Mouse (Mus musculus): ENCODE measurements around the gene Lypd6. TPM values are rescaled to one million over a fixed set of nuclear protein-coding genes. Genes with fewer than 3 reads are reported as not detected.

The Lypd6 gene
- total RNA-seq, 2 experiments from 2014 or later: 0.19 to 0.39 TPM

DNA sequence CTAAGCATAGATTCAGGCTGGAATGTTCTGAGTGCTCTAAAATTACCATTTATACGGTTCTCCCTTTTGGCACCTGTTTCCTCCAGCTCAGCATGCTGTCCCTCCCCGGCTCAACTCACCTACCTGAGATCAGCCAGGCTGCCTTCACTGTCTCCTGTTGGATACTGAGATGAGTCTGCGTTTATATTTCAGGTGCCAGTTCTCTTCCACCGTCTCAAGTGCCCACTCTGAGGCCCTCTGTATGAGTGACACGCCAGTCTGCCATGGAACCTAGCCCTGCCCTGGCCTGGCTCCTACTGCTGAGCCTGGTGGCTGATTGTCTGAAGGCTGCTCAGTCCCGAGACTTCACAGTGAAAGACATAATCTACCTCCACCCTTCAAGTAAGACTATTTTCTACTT is 99.0 kb downstream of the Lypd6 start:
- intact Hi-C loops (cut with DNase I): no loop called here
- no peak for DNase-seq

DNA sequence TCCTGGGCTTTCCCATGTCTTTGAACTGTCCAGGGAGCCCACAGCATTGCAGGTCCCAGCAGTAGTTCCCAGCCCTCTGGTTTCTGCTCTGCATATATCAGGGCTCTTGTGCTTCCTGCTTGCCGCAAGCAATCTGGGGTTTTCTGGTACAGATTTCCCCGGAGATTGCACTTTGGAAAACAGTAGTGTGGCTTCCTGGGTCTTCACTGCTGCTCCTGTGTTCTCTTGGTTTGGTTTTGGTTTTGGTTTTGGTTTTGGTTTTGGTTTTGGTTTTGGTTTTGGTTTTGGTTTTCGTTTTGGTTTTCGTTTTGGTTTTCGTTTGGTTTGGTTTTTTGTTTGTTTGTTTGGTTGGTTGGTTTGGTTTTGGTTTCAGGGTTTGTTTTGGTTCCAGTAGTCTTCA is 99.9 kb downstream of the Lypd6 start:
- no peak for DNase-seq
- intact Hi-C loops (cut with DNase I): no loop called here

DNA sequence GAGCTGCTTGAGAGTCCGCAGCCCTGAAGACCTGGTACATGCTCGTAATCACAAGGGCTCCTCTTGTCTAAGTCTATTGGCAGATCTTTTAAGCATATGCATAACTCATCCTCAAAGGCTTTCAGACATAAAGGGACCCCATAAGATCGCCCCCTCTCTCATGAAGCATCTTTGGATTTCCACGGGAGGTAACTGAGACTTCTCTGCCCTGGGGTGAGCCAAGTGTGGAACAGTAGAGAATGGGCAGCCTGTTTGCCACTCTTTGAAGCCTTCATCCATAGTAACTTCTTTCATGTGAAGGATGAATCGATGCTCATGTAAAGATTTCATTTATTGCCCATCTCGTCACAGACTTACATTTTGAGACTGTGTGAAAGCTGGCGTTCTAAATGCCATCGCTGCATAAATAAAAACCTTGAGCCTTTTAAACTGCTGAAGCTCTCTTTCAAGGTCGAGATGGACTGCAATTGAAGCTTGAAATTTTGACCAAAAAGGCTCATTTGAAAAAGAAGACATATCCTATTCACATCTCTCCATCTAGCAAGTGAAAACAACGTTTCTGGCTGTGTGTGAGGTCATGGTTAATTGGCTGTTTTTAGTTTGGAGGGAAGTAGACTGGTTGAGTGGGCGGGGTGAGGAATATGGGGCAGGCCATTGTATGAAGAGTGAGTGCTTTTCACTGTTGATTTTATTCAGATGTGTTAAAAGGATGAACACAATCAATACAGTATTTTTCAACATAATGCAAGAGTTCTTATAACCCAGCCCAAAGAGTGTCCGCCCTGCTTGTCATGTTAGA is 107.7 kb downstream of the Lypd6 start:
- no peak for DNase-seq
- intact Hi-C loops (cut with DNase I): no loop called here

DNA sequence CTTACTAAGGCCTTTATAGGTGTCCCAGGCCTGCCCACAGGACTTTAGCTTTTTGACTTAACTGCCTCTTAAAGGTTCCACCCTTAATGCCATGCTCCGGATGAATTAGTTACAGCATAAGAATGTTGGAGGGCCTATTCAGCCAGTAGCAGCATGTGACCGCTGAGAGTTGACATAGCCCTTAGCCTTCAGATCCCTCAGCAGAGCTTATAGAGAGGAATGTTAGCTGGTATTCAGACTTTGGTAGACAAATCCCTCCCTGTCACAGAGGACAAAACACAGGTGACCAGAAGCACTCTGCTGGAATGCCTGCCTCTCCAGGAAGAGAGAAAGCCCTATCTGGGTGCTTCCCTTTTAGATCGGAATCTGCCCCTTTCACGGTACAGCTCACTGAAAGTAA is 109.5 kb downstream of the Lypd6 start:
- no peak for DNase-seq
- intact Hi-C loops (cut with DNase I): no loop called here

DNA sequence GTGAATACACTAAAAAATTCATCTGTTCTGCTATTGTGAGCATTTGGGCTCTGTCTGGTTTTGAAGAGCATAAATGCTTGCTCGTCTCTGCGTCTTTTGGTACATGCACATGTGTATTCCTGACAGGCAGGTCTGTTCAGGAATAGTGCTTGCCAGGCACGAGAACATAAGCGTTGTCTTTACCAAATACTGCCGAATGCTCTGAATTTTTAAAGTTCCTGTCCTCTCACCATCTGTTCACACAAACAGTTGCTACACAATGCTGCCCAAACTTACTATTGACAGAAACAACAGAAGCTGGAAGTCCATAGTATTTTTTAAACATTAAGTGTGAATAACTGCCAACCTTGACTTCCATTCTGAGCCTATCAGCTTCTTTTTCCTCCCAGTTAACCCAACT is 112.9 kb downstream of the Lypd6 start:
- no peak for DNase-seq
- intact Hi-C loops (cut with DNase I): no loop called here

DNA sequence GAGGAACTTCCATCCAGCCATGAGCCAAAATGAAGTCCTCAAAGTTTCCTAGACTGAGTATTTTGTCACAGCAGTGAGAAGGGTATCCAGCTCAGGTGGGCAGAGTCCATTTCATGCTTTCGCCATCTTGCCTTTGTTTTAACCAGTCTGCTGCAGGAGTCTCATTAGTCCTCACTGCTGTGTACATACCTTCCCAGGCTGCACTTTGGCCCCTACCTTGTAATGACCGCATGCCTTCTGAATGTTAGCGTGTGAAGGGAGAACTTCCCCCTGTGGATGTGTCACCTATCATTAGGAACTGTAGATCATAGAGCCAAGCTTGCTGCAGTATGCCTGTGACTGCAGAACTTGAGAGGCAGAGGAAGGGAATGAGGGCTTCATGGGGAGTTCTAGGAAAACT is 114.2 kb downstream of the Lypd6 start:
- no peak for DNase-seq
- intact Hi-C loops (cut with DNase I): no loop called here

DNA sequence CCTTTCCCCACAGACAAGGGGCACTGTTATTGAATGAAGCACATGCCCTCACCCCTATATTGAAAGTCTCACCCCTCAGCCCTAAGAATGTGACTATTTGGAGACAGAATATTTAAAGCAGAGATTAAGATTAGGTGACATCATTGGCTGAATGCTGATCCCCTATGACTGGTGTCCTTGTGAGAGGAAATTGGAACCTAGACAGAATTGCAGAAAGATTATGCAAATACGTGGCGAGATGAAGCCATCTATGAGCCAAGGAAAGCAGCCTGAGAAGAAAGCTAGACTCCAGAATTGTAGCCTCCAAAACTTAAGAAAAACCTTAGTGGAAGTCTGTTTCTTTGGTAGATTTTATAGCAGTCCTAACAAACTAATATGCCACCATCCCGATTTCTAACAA is 115.1 kb downstream of the Lypd6 start:
- intact Hi-C loops (cut with DNase I): no loop called here
- no peak for DNase-seq

DNA sequence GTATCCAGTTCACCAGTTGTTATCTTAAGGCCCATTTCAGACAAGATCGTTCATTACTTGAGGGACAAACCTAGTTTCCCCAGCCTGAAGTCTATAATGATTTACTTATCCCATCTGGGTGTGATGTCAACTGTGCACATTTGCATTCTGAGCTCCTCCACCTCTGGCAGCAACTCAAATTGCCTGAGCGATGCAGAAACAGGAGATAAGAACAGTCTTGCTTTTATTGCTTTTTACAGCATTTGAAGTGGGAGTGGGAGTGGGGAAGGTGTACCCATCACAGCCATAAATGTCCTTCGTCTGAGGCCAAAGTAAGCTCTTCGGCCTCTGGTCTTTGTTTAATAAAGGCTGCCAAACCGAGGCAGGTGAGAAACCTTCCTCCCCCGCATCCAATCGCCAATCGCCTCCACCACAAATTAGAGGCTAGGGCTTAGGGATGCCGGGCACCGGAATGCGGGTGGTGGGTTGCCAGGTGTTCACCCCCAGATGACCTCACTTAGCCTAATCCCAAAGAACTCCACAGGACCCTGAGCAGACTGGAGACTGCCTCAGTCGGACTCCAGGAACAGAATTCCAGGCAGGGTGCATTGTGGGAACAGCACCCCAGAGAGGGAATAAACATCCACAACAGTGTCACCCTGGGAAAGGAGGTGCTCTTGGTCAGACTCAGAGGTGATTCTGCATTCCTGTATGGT is 120.6 kb downstream of the Lypd6 start:
- intact Hi-C loops (cut with DNase I): no loop called here
- no peak for DNase-seq

DNA sequence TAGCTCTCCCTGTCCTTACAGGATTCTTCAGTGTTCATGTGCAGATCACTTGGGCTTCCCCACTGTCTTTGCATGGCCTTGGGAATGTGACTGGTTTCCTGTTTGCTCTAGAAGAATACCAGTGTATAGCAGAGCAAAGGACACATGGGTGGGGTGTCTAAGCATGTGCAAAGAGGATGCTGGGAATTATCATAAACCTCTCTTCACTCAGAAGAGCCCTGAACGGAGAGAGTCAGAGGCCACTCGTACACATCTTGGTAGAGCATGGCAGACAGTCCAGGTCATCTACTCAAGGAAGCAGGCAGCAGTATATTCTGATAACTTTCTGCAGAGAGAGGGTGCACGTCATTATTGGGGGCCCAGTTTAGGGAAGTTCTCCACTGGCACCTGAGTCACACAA is 122.6 kb downstream of the Lypd6 start:
- intact Hi-C loops (cut with DNase I): no loop called here
- DNase-seq: no peak

DNA sequence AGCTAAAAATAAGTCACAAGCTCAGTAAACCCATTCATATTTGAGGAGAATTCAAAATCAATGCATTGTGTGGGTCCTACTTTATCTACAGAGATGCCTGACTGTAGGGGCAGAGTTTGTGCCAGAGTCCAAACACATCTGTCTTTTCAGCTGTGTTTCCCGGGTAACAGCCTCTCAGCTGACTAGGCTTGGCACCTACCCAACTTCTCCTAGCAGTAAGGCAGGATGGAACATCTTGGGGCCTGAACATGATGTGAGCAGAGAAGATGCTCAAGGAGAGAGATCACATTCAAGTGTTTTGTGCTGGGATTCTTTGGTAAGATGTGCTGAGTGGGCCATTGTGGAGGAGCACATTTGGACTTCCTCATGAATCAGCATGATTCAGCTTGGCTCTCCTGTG is 130.5 kb downstream of the Lypd6 start:
- DNase-seq: no peak
- intact Hi-C loops (cut with DNase I): no loop called here

DNA sequence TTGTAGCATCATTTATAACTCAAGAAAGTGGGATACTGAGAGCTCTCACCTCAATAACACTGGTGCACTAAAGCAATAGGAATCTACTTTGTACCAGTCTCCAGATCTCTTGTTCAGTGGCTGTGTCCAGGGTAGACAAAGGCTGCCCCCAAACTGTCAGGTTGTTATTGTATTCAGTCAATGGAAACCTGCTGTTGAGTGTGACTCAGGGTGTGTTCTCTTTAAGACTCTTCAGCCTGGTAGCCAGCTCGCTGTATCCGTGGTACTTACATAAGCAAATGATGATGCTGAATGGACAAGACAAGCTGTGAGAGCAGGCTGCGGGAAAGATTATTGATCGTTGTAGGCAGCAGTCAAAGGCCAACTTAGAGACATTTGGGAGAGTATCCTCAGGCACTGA is 131.6 kb downstream of the Lypd6 start:
- no peak for DNase-seq
- intact Hi-C loops (cut with DNase I): no loop called here

DNA sequence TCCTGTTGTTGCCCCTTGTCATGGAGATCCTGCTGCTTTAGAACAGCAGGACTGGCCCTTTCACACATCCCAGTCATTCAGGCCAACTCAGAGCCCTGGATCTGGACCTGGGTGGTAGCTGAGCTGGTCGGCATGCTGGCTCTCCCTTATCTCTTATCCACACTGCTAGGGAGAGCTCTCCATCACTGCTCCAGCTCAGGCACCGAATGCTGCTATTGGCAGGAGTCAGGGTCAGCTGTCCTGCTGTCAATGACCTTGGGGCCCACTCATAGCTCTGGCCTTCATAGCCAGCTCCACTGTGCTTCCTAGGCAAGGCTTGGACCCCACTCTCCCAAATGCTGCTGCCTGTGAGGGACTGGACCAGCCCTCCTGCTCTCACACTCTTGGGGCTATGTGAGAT is 134.3 kb downstream of the Lypd6 start:
- no peak for DNase-seq
- intact Hi-C loops (cut with DNase I): no loop called here

DNA sequence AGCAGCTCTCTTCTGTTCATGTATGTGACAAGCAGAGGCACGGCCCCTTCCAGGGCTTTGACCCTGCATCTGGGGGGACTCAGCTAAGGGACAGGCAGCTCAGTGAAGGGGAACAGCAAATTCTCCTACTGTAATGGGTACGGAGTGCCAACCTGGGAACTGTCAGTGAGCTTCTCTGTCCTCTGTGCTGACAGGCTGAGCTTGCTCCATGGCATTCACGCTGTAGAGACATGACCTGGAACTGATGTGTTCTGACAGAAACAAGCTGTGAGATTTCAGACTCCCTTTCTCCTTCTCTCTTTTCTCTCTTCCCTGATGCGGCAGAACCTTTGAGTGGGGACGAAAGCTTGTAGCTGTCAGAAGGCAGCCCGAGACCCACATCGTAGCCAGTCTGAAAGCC is 154.3 kb downstream of the Lypd6 start:
- no peak for DNase-seq
- intact Hi-C loops (cut with DNase I): no loop called here

DNA sequence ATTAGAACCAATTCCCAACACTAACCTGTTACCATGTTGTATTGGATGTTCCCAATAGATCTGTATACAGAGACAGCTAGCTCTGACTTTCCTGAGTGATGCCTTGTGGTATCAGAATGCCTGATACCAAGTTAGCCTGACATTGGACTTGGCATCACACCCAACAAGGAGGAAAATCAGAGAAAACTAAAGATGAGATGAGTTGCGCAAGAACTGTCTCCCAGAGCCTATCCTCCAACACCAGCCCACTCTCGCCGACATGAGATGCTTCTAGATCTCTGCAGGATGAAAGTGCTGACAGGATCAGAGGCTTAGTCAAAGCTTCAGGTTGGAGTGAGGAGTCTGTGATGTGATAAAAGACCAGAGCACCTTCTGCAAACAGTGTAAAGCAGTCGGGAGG is 158.8 kb downstream of the Lypd6 start:
- no peak for DNase-seq
- intact Hi-C loops (cut with DNase I): no loop called here

DNA sequence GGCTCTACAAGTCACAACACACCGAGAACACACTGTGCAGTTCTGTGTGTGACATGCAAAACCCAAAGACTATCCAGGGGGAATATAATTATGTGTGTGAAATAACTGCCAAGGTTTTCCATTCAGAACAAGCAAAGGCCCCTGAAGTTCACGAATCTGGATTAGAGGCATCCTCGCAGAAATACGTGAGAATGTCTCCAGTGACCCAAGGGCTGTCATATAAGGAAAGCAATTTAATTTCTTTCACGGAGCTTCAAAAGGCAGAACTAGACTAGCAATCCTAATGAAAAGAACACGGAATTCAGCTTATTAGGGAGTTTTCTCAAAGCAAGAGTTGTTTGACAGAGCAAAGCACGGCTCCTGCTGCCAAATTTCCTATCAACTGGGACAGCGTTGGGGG is 167.3 kb downstream of the Lypd6 start:
- intact Hi-C loops (cut with DNase I): no loop called here
- DNase-seq: no peak

Other genes with a start within 250 kb of the Lypd6 start
- gene Mmadhc, start 230.4 kb downstream of the Lypd6 start, total RNA-seq (2021): 100 to 1,000 TPM; 170 to 175 TPM